Mouse (Mus musculus) Muller cell, postnatal 12 days (primary cell): ENCODE results near the gene Gm45716.

Experiments used
- DNase-seq: peaks from one replicate; pipeline ENCODE4 v3.0.0-alpha.2; 2015; ENCODE audit errors: inconsistent ontology term

The Gm45716 gene

DNA sequence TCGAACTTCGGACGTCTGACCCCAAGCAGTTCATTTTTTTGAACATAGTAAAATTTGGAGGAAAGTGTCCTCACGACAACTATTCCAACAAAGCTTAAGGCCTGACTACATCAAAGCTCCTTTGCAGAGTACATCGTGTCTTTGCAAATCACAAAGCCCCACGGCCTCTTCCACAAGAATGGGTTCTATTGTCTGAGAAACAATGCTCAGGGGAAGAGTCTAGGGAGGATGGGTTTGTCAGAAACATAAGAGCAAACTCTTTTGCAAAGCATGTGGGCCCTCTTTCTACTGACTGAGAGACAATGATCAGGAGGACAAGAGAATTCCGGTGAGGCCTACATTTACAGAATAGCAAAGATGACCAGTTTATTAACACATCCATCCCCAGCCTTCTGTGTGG is 26.8 kb downstream of the Gm45716 start:
- no peak for DNase-seq

DNA sequence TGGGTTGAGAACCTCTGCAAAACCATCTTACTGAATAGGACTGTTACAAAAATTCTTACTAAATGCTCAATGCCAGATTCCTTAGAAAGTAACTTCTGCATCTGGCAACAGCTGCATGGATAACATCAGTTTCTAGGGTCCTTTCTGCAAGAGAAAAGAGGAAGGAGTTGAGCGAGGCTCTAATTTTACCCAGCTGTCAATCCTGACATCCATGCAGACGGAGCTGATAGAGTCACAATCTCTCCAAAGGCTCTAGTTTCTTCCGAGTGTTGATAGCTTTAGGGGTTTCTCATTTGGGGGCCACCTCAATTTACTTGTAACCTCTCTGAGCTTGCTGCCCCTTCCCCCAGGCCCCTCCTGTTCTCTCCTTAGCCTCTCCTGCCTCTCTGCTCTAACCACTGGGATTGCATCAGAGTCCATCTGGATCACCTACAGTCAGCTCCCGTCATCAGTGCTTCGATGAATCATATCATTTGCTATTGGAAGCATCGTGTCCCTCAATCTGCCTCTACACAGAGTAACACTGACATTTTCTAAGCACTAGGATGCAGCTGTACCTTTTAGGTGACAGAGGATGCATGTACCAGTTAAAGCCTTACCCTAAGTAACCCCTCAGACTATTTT is 32.7 kb downstream of the Gm45716 start:
- no peak for DNase-seq

DNA sequence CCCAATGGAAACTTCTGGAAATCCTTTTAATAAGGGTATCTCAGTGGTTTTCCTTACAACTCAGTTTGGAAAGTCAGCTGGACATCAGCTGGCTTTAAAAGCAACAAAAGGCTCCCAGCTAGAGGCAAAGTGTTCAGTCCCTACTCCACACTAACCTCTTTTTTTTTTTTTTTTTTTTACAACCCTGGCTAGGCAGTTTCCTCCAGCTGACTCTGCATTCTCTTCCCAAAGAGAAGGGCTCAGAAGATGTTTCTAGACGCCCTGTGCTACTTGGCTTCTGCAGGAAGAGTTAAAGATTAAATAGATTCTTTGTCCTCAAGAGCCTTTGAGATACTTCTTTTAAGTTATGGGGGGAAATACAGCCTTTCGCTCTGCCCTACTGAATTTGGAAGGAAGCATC is 33.3 kb downstream of the Gm45716 start:
- no peak for DNase-seq

DNA sequence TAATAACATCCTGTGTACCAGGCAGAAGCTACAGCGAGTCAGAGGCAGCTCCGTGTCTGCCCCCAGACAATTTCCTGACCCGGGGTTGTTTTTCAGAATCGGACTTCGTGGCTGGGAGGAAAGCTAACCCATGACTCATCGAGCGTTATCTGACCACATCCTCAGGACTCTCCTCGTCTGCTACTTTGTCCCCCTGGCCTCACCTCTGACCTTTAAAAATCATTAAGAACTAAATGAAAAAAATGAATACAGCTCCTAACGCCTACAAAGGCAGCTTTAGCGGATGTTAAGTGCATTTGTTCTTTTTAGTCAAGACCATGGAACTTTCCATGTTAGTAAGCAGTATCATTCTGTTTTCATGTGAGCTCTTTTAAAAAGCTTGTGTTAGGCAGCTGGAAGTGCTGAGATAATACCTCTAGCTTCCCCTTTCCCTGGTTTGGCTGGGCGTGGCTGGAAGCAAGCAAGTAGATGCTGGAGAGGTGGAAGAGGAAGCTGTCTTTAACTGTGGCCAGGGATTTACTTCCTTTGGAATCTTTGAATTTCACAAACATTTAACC is 37.5 kb downstream of the Gm45716 start:
- DNase-seq = peak; percentile 48

DNA sequence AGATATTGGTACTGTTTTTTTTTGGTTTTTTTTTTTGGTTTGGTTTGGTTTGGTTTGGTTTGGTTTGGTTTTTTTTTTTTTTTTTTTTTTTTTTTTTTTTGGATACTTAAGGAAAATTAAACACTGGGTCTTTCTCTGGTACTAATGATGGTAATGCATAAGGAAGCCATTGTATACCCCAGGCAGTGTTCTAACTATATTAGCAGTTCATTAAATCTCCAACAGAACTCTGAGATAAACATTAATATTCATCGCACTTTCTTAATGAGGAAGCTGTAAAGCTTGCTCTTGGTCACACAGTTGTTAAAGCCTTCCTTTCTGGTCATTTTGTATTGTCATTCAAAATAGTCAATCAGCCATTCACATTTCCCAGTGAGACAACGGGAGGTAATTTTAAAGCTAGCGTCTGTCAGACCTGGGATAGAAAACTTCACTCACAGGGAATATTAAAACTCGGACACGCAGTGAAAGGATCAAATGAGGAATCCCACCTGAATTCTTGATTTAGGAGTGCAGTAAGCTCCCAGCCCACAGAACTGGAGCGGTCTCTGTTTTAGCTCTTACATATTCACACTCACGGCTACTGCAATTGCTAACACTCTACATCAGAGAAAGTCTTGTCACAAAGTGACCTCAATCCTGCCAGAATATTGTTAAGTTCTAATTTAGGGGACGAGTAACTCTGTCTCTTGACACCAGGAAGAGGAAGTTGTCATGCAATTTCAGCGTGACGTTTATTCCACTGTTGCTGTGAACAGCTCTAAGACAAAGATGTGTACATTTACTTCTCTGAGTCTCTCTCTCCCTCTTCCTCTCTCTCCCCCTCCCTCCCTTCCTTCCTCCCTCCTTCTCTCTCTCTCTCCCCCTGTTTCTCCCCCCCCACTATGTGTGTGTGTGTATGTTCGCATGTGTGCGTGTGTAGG is 39.8 kb downstream of the Gm45716 start:
- DNase-seq = no peak

DNA sequence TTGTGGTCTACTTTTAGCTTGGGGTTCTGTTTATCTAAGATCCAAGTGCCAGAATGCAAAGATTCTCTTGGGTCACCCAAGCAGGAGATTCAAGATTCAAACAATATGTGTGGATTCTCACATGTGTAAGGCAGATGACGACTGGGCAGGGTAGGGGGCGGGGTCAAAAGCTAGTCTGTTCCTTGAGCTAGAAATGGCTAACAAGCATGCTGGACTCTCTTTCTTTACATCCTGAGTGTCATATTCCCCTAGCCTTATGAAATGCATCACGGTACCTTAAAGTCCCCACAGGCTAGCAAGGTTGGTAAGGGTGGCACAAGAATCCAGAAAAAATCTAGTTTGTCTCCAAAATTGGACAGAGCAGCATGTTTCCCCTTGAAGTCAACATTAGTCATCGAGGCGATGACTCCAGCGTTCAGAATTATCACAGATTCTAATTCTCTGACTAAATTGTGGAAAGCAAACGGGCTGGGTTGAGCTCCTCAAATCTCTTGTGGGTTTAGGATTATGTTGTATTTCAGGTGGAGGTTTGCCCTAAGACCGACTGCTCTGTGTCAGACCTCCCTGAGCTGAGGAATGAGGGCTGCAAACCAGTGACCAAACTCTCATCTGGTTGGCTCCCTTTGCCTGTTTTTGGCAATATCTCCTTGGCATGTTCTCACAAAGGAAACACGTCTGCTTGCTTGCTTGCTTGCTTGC is 40.9 kb downstream of the Gm45716 start:
- no peak for DNase-seq

DNA sequence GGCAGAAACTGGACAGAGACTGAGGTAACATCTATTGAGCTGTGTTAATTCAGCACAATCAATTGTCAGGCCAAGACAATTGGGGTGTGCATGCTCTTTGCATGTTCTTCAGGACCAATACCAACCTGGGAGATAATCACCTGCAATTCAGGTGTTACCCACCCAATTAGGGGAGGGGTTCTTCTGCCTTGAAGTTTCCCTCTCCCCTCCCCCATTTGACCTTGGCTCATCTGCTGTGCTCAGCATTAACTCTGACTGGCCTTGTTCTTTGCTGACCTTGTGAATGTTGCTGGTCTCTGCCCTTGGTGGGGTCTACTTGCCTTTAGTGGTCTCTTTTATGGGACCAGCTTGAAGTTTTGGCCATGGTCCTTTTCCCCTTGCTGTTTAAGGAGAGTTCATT is 42.3 kb downstream of the Gm45716 start:
- no peak for DNase-seq

DNA sequence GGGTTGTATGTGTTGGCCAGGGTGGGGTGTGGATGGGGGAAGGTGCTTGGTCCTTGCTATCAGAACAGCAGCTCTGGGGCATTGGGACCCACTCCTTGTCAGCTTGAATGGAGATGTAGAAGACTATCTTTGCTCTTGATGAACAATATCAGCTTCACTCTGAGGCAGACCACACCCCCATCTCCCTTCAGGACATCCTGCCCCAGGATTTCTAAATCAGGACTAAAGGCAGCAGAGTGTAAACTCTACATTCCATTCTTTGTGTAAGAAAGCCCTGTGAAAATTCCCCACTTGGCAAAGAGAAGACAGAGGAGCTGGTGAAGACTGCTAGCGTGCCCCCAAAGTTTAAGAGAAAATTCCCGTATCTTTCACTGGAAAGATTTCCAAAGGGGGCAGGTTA is 43.2 kb downstream of the Gm45716 start:
- peak; percentile 50 for DNase-seq

DNA sequence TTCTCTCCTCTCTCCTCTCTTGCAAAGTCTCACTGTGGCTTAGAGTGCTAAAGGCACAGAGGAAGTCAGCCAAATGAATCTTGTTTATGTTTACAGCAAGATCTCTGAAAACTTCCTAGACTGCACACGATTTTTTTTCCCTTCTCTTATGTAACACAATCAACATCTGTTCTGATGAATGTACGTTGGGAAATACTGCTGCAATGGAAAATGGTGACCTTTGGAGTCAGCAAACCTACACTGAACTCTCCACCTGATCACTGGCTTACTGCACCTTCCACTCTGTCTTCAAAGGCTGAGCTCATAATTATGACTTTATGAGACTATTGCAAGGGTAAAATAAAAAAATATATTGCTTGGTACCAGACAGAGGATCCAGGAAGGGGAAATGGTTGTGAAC is 44.1 kb downstream of the Gm45716 start:
- no peak for DNase-seq

DNA sequence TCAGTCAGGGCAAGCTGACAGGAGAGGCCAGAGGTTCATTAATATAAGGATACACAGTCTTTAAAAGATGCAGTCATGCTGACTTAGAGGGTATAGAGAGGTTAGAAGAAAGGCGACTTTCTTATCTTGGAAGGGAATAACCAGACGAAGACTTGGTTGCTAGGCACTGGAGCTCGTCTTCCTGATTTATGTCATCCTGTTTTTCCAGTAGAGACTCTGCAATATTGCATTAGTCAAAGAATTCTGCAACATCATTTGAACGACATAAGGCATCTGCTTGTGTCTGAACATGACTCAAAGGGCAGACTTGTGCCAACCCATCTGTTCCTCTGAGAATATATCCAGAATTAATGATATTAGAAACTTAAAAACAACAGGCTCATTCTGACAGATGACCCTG is 45.2 kb downstream of the Gm45716 start:
- no peak for DNase-seq

DNA sequence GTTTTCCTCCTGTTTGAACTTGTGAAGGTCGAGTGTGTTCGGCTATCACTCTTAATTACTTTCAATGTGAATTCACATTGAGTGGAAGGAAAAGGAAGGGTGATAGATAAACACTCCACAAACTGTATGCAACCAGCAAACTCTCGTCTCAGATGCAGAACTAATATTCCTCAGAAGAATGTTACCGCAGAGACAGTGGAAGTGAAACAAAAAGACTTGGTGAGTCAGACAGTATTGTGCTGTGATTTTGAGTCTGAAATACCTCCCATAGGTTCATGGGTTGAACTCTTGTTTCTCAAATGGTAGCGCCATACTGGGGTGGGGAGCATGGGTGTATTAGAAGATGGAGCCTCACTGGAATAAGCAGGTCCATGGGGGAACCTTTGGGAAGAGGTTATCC is 47.7 kb downstream of the Gm45716 start:
- DNase-seq = no peak

DNA sequence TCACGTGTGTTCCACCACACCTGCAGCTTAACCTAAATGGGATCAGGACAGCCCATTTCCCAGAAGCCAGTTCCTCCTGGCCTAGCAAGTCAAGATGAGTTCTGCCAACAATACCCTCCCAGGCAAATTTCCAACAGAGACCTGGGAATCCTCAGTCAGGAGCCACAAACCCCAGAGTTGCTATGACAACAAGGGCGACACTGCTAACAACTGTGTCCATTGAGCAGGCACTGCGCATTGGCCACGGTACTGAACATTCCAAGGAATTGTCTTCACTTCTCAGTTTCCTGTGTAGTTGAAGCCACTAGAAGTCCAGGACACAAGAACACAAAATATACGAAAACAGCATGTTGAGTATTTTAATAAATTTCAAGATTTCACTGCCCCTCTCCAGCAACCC is 50.1 kb downstream of the Gm45716 start:
- no peak for DNase-seq

DNA sequence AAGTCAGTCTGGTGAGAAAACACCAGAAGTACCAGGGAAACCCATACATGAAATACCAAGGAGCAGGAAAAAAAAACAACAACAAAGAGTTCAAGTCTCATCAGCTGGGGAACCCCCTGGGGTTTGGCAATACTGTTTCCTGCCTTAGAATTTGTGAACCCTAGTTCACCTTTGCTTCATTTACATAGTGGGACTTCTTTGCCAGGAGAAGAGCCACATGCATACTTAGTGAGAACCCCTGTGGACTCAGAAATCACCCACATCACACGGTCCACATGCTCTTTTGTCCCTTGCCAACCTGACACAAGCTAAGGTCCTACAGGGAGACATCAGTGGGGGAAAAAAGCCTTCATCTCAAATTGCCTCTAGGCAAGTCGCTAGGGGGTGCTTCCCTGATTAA is 51.2 kb downstream of the Gm45716 start:
- DNase-seq = peak; percentile 34

DNA sequence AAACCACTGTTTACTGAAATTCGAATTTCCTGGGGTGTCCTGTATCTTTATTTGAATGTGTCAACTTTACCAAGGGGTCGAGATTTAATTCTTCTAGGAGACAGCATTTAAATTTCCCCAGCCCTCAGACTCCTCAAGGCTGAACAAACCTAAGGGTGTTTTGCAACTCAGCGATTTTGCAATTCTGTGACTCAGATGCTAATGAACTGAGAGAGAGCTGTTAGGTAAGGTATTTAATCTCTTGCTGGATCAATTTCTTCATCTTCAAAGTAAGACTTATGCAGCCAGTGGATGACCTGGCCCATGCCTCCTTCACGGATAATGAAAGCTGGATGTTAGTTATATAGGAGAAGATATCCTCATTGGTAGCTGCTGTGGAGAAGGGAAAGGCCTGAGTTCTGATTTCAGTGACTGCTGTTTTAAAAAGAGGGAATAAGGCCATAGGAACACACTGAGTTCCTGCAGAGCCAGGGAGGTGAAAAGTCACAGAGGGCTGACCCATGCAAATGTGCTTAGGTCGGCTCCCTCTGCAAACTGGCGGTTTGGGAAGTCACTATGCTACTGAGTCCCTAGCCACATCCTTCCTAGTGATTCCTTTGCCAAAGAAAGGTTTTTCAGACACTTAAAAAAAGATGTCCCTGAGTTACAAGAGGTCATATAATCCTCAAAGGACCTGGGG is 53.3 kb downstream of the Gm45716 start:
- DNase-seq = no peak

DNA sequence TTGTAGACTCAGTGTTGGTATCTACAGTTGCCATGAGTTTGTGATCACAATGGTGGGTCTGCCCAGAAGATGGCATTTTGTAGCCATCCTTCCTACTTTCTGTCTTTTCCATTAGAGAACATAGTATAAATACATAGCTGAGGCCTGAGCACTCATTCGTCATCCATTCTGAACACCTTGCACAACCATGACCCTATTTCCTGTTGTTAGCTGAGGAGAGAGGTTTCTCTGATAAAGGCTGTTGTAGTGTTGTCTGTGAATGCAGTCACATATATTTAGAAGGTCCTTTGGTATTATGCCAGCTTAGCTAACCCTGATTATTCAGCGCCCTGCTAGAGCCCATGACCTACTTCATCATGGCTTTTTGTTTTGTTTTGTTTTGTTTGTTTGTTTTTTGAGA is 54.4 kb downstream of the Gm45716 start:
- DNase-seq = no peak

DNA sequence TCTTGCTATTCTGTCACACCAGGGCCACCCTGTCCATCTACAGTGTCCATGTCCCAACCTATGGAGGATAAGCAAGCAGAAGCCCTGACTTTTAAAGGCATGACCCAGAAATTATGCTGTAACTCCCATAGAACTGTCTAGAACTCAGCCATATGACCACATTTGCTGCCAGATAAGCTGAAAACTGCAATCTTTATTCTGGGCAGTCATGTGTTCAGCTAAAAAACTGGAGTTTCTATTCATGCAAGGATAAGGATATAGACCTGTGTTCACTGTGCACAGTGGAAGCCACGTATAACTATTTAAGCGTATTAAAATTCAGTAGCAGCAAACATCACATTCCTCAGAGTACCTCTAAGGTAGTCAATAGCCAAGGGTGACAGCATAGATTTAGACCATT is 55.8 kb downstream of the Gm45716 start:
- DNase-seq = no peak

DNA sequence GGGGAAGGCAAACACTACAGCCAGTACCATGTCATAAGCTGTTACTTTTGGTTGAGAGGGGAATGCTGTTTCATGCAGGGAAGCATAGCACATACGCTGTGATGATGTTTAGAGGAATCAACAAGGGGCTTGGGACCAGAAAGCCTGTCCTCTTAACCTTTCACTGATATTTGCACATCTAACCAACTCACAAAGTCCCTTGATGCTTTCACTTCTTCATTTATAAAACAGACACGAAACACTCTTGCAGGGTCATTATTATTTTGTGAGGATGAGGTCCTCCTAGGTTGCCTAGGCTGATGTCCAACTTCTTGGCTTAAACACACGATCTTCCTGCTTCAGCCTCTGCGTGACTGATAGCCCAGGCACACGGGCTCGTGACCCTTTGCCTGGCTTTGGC is 58.1 kb downstream of the Gm45716 start:
- DNase-seq = no peak

DNA sequence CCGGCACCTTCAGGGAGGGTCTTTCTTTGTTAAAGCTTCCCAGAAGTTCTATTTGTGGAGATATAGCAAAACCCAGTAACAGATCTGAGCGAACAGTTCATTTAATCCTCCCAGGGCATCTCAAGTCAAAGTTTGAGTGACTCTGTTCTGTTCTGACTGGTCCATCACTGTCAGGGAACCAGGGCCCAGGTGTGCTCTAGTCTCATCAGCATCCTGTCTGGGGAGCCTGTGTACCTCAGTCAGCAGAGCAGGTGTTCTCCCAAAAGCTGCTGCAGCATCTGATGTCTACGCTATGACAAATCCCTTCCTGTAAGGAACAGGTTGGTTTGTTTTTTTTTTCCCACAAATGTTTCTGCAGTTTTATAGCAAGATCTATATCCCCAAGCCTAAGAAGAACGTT is 59.2 kb downstream of the Gm45716 start:
- DNase-seq = no peak

DNA sequence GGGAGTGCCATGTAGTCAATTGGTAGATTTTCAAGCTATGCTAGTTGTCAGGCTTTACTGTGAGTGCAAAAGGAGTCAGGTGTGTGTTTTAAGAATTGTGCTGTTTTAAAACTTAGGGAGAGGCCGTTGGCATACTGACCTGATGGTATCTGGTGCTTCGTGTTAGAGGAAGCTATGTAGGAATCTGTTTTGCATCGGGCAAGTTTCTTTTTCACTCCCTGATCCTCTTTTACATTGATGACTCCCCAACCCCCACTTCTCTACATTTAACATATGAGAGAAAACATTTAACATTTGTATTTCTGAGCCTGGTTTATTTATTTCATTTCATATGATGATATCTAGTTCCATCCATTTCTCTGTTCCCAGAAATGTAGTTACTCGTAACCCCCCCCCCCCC is 60.3 kb downstream of the Gm45716 start:
- no peak for DNase-seq

DNA sequence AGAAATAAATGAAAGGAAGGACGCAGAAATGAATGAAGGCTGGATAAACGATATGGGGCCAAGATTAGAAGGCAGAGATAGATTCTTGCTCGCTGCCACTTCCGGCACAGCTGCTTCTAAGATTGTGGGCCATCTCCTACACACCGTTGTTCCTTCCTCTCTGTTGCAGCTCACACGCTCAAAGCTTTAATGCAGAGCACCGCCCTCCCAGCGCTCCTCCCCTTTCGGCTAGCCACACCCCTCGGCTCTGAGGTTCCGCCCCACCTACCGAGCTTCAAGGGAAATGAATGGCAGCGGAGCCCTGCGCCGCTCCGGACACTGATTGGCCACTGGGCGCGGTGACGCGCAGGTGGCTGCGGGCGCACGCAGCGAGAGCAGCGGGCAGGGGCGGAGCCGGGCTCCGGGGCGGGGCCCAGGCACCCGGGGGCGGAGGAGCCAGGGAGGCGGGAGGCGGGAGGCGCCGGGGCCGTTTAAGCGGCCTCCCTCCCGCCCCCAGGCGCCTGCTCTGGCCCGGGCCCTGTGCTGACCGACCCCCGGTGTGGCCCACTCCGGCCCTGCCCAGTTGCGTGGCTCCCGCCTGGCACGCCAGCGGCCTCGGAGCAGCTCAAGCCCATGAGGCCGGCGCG is 61.7 kb downstream of the Gm45716 start, which contains the start of gene Mmd:
Gene Mmd, plus strand, starts transcription at position 432 of the 626 bp plus-strand sequence.
- DNase-seq = peak; percentile 99

DNA sequence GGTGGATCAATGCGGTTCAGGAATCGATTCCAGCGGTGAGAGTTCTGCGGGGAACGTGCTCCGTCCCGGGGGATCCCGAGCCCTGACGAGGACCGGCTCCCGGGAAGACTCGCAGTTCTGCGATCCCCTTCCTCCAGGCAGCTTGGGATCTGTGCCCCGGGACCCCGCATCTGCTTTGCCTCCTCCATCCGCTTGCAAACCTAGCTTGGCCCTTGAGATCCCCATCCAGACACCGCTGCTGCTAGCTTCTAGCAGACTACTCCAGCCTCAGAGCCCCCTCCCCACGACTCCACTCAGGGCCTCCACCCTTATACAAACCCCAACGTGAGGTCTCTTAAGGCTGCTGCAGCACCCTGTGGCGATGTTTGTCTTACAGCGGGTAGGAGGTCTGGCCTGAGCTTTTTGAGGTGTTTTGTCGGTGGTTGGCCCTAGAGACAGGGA is 62.2 kb downstream of the Gm45716 start:
- DNase-seq = no peak
